Mouse (Mus musculus): ENCODE measurements around the gene Rad51d. TPM values are rescaled to one million over a fixed set of nuclear protein-coding genes. Genes with fewer than 3 reads are reported as not detected.

Rad51d gene
- polyA plus RNA-seq, 1 experiment from 2014 or later = 14.5 TPM

DNA sequence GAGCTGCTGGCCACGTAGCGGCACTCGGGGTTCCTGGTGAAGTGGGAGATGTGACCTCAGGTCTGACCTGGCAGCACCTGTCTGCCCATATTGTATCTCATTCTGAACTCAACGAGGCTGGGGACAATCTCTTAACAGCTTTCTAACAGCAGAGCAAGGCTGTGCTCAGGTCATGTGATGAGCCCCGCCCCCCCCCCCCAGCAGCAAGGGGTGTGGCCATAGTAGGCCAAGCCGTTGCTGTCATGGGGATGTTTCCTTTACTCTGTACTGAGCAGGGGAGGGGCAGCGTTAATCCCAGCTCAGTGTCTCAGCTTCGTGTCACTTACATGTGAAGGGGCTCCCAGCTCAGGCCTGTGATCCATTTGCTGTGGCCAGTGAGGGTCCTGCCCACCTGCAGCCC lies 14.5 kb upstream of the Rad51d start:
- Histone ChIP-seq H3K9me3 (ENCODE audit: control insufficient read depth, low read length) (no peaks in the 10 kb centered on the region), H3K4me2 (ENCODE audit: low read depth, low read length) (no peak overlapping the region), H3K27me3 (replicated peaks; ENCODE audit: control insufficient read depth, insufficient read depth, low read length) (no peaks in the 10 kb centered on the region), H3K4me3 (ENCODE audit: low read depth, low read length) (no peak overlapping the region), H3K27ac (replicated peaks; ENCODE audit: low read depth, low read length) (no peak overlapping the region), H3K4me1 (ENCODE audit: control insufficient read depth, insufficient read depth, low read length) (0 out of 2 replicates have a peak, but pooled peaks cover 5% of the 10 kb centered on the region), H3K9ac (ENCODE audit: low read depth, low read length) (no peak overlapping the region), H3K36me3 (ENCODE audit: control insufficient read depth, insufficient read depth, low read length) (peaks cover 69% of the 10 kb centered on the region)
- DNase-seq (ENCODE audit: low spot score) = no peak
- WGBS = 54% methylated on average over 8 of the region's 8 CpGs
- ATAC-seq (ENCODE audit: low read depth) = no peak

DNA sequence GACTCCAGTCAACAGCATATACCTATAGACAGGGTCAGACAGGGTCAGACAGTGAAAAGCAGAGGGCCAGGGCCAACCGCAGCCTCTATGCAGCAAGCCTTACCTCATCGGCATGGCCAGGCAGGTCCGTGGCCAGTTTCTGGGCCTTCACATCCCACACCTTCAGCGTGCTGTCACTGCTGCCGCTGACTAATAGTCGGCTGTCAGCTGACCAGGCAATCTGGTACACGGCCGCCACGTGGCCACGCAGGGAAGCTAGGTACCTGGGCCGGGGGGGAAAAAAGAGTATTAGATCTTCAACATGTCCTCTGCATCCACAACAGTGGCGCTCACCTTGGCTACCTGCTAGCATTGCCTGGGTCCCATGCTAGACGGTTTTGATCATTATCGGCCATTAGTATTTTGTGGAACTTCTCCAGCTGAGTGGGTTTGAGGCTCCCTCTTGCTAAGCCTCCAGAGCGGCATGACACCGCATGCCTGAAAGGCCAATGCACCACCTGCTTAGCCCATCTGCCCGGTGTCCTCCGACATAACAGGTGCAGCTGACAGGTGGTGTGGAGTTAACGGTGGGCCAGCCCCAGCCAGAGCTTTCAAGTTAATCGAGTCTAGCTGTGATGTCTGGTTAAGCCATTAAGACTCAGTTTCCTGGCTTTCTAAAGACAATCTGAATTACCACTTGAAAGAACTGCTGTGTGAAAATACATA lies 11.3 kb upstream of the Rad51d start:
- H3K4me1 ChIP-seq (ENCODE audit: control insufficient read depth, insufficient read depth, low read length) = no peaks in the 10 kb centered on the region
- DNase-seq (ENCODE audit: low spot score) = peak; percentile 11
- no peaks in the 10 kb centered on the region for H3K27me3 ChIP-seq (replicated peaks; ENCODE audit: control insufficient read depth, insufficient read depth, low read length)
- H3K9ac ChIP-seq (ENCODE audit: low read depth, low read length) = no peak overlapping the region
- peaks cover 76% of the 10 kb centered on the region for H3K36me3 ChIP-seq (ENCODE audit: control insufficient read depth, insufficient read depth, low read length)
- 89% methylated on average over 20 of the region's 20 CpGs for WGBS
- H3K9me3 ChIP-seq (ENCODE audit: control insufficient read depth, low read length) = no peaks in the 10 kb centered on the region
- no peak for ATAC-seq (ENCODE audit: low read depth)
- H3K4me3 ChIP-seq (ENCODE audit: low read depth, low read length) = no peak overlapping the region
- no peak overlapping the region for H3K27ac ChIP-seq (replicated peaks; ENCODE audit: low read depth, low read length)
- H3K4me2 ChIP-seq (ENCODE audit: low read depth, low read length) = no peak overlapping the region

DNA sequence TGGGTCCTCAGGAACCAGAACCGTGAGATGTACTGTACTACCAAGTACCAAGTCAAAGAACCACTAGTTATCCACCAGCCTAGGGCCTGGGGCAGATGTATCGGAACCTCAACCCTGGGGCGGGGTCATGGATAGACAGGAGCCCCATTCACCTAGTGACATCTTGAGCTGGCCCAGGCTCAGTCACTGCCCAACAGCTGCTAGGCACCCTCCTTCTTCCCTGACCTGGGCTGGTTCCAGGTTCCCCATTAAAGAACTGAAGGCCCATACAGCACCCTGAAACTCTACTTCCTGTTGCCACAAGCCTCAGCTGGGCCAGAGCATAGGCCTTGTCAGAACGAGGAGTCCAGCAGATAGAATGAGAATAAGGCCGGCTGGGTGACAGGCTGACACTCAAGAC lies 9.3 kb upstream of the Rad51d start:
- Histone ChIP-seq H3K27me3 (replicated peaks; ENCODE audit: control insufficient read depth, insufficient read depth, low read length) (no peaks in the 10 kb centered on the region), H3K4me3 (ENCODE audit: low read depth, low read length) (no peak overlapping the region), H3K36me3 (ENCODE audit: control insufficient read depth, insufficient read depth, low read length) (peaks cover 56% of the 10 kb centered on the region), H3K9me3 (ENCODE audit: control insufficient read depth, low read length) (no peaks in the 10 kb centered on the region), H3K4me2 (ENCODE audit: low read depth, low read length) (no peak overlapping the region), H3K4me1 (ENCODE audit: control insufficient read depth, insufficient read depth, low read length) (no peaks in the 10 kb centered on the region), H3K9ac (ENCODE audit: low read depth, low read length) (no peak overlapping the region), H3K27ac (replicated peaks; ENCODE audit: low read depth, low read length) (no peak overlapping the region)
- DNase-seq (ENCODE audit: low spot score) (no peak), ATAC-seq (ENCODE audit: low read depth) (no peak)
- 91% methylated on average over 5 of the region's 5 CpGs for WGBS

DNA sequence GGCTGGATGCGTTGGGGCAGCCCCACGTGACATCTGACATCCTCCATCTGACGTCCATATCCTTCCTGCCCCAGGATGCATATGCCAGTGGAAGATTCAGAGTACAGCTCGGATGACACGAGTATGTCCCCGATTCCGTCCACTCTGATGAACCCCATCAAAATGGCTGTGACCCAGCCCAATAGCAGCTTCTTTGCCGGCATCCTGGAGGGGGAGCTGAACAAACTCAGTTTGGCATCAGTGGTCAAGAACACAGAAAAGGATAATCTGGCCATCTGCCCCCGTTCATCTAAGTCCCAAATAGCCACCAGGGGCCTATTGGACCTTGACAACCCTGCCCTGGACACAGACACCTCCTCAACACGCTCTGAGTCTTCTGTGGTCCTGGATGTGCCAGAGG lies 7.1 kb upstream of the Rad51d start:
- no peak for DNase-seq (ENCODE audit: low spot score)

DNA sequence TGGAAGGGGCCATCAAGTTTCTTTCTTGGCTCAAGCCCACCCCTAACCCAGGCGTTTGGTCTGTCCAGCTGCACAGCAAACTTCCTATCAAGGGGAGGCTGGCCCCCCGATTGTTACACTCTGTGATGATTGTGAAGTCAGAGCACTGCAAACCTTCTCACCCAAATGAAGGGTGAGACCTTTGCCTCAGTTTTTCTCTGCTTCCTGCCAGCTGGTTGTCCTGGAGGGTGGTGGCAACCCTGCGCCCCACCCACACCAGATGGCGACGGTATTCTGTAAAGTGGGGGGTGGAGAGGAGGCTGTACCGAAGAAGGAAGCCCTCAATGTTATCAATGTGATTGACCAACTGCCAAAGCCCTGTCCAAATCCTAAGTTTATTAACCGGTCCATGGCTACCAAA lies 1.5 kb upstream of the Rad51d start, which contains the start of gene Fndc8:
TSS of gene Fndc8 (plus strand) at position 189 of the 400 bp plus-strand sequence.
- Histone ChIP-seq H3K27me3 (replicated peaks; ENCODE audit: control insufficient read depth, insufficient read depth, low read length) (no peaks in the 10 kb centered on the region), H3K27ac (replicated peaks; ENCODE audit: low read depth, low read length) (no peak within 1 kb of the TSS), H3K36me3 (ENCODE audit: control insufficient read depth, insufficient read depth, low read length) (no peaks in the 10 kb centered on the region), H3K4me2 (ENCODE audit: low read depth, low read length) (no peak within 1 kb of the TSS), H3K9me3 (ENCODE audit: control insufficient read depth, low read length) (no peaks in the 10 kb centered on the region), H3K4me1 (ENCODE audit: control insufficient read depth, insufficient read depth, low read length) (0 out of 2 replicates have a peak, but pooled peaks cover 16% of the 10 kb centered on the region), H3K9ac (ENCODE audit: low read depth, low read length) (no peak within 1 kb of the TSS; the same call in 1 of the 2 replicates), H3K4me3 (ENCODE audit: low read depth, low read length) (no peak within 1 kb of the TSS)
- ATAC-seq (ENCODE audit: low read depth) = no peak
- no peak for DNase-seq (ENCODE audit: low spot score)
- WGBS = 60% methylated on average over 7 of the region's 7 CpGs

More for the DNA sequence above, 7.1 kb upstream of the Rad51d start:
- ATAC-seq (ENCODE audit: low read depth) = no peak
- Histone ChIP-seq H3K27me3 (replicated peaks; ENCODE audit: control insufficient read depth, insufficient read depth, low read length) (no peaks in the 10 kb centered on the region), H3K4me1 (ENCODE audit: control insufficient read depth, insufficient read depth, low read length) (no peaks in the 10 kb centered on the region), H3K4me3 (ENCODE audit: low read depth, low read length) (no peak overlapping the region), H3K27ac (replicated peaks; ENCODE audit: low read depth, low read length) (no peak overlapping the region), H3K4me2 (ENCODE audit: low read depth, low read length) (no peak overlapping the region), H3K9me3 (ENCODE audit: control insufficient read depth, low read length) (no peaks in the 10 kb centered on the region), H3K9ac (ENCODE audit: low read depth, low read length) (no peak overlapping the region), H3K36me3 (ENCODE audit: control insufficient read depth, insufficient read depth, low read length) (peaks cover 33% of the 10 kb centered on the region)
- 81% methylated on average over 10 of the region's 10 CpGs for WGBS

DNA sequence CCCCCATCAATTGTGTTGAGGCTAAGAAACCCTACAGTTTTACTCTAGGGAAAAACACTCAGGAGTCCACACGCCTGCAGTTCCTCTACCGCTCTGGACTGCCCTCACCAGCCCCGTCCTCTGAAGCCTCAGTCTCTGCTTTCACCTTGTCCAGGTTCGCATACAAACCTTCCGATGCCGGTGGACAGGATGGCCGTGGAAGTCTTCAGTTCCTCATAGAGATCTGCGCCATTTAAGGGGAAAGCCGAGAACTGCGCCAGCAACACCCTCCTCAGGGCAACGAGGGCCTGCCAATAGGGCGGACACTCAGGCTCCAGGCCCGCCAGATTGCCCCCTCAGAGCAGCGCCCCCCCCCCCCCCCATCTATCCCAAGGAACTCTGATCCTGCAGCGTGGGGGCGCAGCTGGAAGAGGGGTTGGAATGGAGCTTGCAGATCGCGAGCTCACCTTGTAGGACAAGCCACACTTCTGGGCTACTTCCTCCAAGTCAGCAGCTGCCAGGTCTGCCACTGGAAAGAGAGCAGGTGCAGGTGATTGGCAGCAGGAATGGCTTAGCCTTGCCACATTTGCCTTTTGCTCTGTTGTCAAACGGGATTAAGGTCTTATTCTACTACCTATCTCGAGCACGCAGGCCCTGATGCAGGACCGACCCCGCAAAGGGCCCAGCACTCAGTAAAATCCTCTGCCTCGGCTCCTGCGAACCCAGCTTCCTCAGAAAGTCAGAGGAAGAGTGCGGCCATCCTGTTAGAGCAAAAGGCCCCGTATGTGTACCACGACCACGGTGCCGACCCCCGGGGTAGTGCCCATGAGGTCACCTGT lies 681 bp downstream of the Rad51d start:
- WGBS = 5% methylated on average over 29 of the region's 31 CpGs
- ATAC-seq (ENCODE audit: low read depth) (peak; percentile 72), DNase-seq (ENCODE audit: low spot score) (peak; percentile 36)
- Histone ChIP-seq H3K27ac (replicated peaks; ENCODE audit: low read depth, low read length) (peak overlapping the region; percentile 52; the same call in 1 of the 2 replicates), H3K4me2 (ENCODE audit: low read depth, low read length) (peak overlapping the region; percentile 90), H3K36me3 (ENCODE audit: control insufficient read depth, insufficient read depth, low read length) (no peaks in the 10 kb centered on the region), H3K9me3 (ENCODE audit: control insufficient read depth, low read length) (no peaks in the 10 kb centered on the region), H3K4me1 (ENCODE audit: control insufficient read depth, insufficient read depth, low read length) (0 out of 2 replicates have a peak, but pooled peaks cover 16% of the 10 kb centered on the region), H3K4me3 (ENCODE audit: low read depth, low read length) (peak overlapping the region; percentile 66), H3K27me3 (replicated peaks; ENCODE audit: control insufficient read depth, insufficient read depth, low read length) (no peaks in the 10 kb centered on the region), H3K9ac (ENCODE audit: low read depth, low read length) (peak overlapping the region; percentile 81)

DNA sequence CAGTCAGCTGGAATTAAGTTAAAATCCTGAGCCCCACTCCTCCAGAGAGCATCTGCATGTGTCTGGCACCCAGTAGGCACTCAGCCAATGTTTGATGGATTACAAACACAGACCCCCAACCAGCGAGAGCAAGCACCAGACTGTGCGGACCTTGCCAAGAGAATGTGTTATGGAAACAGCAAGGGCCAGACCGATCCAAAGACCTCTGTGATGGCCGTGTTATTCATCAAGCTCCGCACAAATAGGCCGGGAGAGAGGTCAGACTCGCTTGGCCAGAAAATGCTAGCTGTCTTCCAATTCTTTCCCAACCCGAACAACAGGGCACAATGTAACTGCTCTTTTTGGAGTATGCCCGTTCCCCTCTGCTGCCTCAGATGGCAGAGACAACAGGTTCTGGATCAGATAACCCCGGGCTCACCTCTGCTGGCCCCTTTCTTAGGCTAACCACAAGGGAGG lies 1.9 kb downstream of the Rad51d start:
- DNase-seq (ENCODE audit: low spot score) (no peak), ATAC-seq (ENCODE audit: low read depth) (no peak)
- no peak overlapping the region for H3K4me3 ChIP-seq (ENCODE audit: low read depth, low read length)
- 60% methylated on average over 10 of the region's 10 CpGs for WGBS
- peak overlapping the region; percentile 81; the same call in 1 of the 2 replicates for H3K9ac ChIP-seq (ENCODE audit: low read depth, low read length)
- H3K36me3 ChIP-seq (ENCODE audit: control insufficient read depth, insufficient read depth, low read length) = no peaks in the 10 kb centered on the region
- 0 out of 2 replicates have a peak, but pooled peaks cover 16% of the 10 kb centered on the region for H3K4me1 ChIP-seq (ENCODE audit: control insufficient read depth, insufficient read depth, low read length)
- H3K9me3 ChIP-seq (ENCODE audit: control insufficient read depth, low read length) = no peaks in the 10 kb centered on the region
- no peak overlapping the region for H3K27ac ChIP-seq (replicated peaks; ENCODE audit: low read depth, low read length)
- H3K4me2 ChIP-seq (ENCODE audit: low read depth, low read length) = 0 out of 2 replicates have a peak overlapping the region, but pooled peaks have one; percentile 7
- H3K27me3 ChIP-seq (replicated peaks; ENCODE audit: control insufficient read depth, insufficient read depth, low read length) = no peaks in the 10 kb centered on the region

DNA sequence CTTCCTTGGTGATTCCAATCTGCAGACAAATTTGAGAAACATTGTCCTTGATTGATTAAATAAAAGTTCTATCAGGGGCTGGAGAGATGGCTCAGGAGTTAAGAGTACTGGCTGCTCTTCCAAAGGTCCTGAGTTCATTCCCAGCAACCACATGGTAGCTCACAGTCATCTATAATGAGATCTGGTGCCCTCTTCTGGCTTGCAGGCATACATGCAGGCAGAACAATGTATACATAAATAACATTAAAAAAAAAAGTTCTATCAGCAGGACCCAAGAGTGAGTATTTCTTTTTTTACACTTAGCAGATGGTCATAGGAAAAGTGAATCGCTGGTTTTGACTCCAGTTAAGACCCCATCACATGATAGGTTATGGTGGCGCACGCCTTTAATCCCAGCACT lies 3.9 kb downstream of the Rad51d start:
- 90% methylated on average over 3 of the region's 3 CpGs for WGBS
- H3K36me3 ChIP-seq (ENCODE audit: control insufficient read depth, insufficient read depth, low read length) = 0 out of 2 replicates have a peak, but pooled peaks cover 9% of the 10 kb centered on the region
- no peak overlapping the region for H3K9ac ChIP-seq (ENCODE audit: low read depth, low read length)
- no peaks in the 10 kb centered on the region for H3K9me3 ChIP-seq (ENCODE audit: control insufficient read depth, low read length)
- H3K27me3 ChIP-seq (replicated peaks; ENCODE audit: control insufficient read depth, insufficient read depth, low read length) = no peaks in the 10 kb centered on the region
- no peak for ATAC-seq (ENCODE audit: low read depth)
- DNase-seq (ENCODE audit: low spot score) = no peak
- no peak overlapping the region for H3K4me3 ChIP-seq (ENCODE audit: low read depth, low read length)
- H3K4me1 ChIP-seq (ENCODE audit: control insufficient read depth, insufficient read depth, low read length) = 0 out of 2 replicates have a peak, but pooled peaks cover 16% of the 10 kb centered on the region
- no peak overlapping the region for H3K27ac ChIP-seq (replicated peaks; ENCODE audit: low read depth, low read length)
- H3K4me2 ChIP-seq (ENCODE audit: low read depth, low read length) = no peak overlapping the region

Measured in embryonic facial prominence, embryonic 14.5 days (tissue).